Mouse (Mus musculus) gastrocnemius, postnatal 14 days (tissue): ENCODE data around the gene Gm5129. TPM values are rescaled to one million over a fixed set of nuclear protein-coding genes. Genes with fewer than 3 reads are reported as not detected.
"Not testable (repeated sequence)": the region's sequence is repeated elsewhere in the genome, so short reads cannot be mapped to it uniquely, and the experiment has no call there.

Source experiments
- DNase-seq: peaks from one replicate; pipeline ENCODE4 v3.0.0; 2021; ENCODE audit warnings: mixed read lengths
- intact Hi-C: fragments of 180-260 bp; cut with DNase I; formaldehyde crosslinking; loops from one replicate; pipeline ENCODE4 v1.15.1; 2025; ENCODE audit warnings: low total_unique reads
- long read RNA-seq, 2 experiments: library from polyadenylated mRNA; stranded (forward); transcript quantifications; one replicate each; pipeline ENCODE4 v2.0.0; 2021
- total RNA-seq, 2 experiments: library from RNA; stranded (reverse); gene quantifications; 2 replicates each; pipeline ENCODE4 v1.2.3; 2021

Gene Gm5129
- total RNA-seq, result not detected
- long read RNA-seq, experiment 1, result 0 reads
- long read RNA-seq, experiment 2, result 0 reads

DNA sequence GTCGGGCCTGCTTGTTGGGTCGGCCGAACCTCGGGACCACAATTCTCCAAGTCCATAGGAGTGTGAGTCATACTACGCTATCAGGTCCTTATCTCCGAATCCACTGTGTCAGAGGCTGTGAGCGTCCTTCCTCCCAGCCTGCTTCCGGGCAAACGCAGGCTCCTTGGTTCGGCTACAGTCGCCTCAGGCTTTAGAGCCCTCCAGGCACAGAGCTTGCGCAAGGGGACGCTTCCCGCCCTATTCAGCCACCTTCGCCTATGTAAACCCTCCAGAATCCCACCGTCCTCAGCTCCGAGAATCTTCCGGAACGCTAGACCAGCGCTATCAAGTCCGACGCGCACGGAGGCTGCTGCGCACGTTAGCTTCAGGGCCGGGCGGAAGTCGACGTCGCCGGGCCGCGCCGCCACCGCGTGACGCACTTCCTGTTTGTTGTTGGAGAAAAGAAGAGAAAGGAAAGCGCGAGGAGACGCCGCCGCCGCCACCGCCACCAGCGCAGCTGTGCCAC is at the start of gene Gm5129, which contains the start of gene Dnajb6:
TSS of gene Gm5129 (minus strand) at position 380 of the 505 bp plus-strand sequence.
TSS of gene Dnajb6 (plus strand) at position 132 of the 505 bp plus-strand sequence.
- DNase-seq, result peak; percentile 97
- intact Hi-C loops, result no loop called here

- intact Hi-C loops, DNase-seq: not testable (repeated sequence)
These were observed 49.2 kb upstream of the Gm5129 start for GRCm38 (mm10) chr5:29784906-29785305.

DNA sequence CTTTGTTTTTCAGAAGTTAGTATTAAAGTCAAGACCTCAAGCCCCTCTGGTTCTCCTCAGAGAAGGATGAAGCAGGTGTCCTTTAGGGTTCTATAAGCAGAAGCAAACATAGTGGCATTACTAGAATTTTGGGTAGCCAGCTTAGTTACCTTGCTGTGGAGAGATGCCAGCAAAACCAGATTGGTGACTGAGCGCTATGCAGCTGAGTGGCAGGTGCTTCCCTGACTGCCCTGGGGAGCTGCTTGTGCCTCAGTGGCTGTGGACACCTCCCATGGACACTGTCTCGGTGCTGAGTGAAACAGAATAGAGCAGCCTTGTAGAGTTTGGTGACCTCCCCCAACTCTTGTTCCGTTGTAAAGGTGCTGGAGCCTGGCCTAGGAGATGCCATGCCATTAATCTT is 46.5 kb upstream of the Gm5129 start:
- intact Hi-C loops, result no loop called here

DNA sequence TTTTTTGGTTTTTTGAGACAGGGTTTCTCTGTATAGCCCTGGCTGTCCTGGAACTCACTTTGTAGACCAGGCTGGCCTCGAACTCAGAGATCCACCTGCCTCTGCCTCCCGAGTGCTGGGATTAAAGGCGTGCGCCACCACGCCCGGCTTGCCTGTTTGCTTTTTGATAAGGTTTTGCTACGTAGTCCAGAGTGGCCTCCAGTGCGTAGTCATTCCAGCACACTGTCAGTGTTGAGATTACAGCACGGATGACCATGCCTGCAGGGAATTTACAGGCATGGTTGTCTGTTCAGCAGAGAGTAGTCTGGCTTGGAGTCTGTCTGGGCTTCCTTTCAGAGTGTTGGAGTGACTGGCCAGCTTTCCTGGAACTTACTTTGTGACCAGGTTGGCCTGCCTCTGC is 44.0 kb upstream of the Gm5129 start:
- DNase-seq, intact Hi-C loops: not testable (repeated sequence)

More for the DNA sequence above, 46.5 kb upstream of the Gm5129 start:
- DNase-seq, result no peak

GRCm38 (mm10) chr5:29778029-29778428 is 42.3 kb upstream of the Gm5129 start:
- intact Hi-C loops, result no loop called here
- DNase-seq, result no peak

DNA sequence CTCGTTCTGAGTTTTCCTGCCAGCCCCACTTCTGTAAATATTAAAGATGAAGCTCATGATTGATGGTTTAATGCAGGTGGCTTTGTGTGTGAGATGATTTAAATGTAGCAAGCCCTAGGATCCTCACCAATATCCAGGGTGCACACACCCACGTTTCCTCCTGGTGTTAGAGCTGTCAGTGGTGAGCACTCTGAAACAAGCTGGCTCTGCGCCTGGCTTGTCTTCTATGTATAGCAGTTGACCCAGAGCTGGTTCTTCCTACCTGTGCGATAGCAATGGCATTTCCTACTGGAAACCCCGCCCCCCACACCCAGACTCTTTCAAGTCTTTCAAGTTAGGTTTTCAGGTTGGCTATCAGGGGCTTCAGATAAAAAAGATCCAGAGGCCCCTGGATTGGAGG is 39.7 kb upstream of the Gm5129 start:
- DNase-seq, result no peak
- intact Hi-C loops, result no loop called here

DNA sequence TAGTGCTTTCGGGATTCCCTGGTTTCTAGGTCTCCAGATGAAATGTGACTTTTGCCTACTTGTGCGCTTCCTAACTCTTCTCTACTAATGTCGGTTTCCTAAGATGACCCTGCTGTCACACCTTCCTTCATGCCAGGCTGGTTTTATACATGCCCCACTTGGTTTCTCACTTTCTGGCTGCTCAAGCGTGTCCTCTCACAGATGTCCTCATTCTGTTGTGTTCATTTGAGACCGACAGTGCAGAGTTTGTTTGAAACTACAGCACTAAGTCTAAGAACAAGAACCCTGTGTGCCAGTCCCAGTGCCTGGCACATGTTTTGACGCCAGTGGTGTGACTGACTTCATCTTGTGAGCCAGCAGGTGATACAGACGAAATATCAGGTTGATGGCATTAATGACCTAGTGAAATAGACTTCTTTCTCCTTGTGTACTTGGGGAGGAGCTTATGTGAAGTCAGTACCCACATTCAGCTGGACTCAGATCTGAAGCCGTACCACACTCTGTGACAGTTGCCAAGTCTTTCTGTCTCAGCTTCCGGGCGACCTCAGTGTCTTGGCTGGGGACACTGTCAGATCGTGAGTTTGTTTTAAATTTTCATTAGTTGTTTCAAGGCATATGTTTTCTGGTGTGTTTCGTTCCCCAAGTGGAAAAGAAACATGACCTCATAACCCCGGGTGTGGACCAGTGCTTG is 37.9 kb upstream of the Gm5129 start:
- intact Hi-C loops, result no loop called here

DNA sequence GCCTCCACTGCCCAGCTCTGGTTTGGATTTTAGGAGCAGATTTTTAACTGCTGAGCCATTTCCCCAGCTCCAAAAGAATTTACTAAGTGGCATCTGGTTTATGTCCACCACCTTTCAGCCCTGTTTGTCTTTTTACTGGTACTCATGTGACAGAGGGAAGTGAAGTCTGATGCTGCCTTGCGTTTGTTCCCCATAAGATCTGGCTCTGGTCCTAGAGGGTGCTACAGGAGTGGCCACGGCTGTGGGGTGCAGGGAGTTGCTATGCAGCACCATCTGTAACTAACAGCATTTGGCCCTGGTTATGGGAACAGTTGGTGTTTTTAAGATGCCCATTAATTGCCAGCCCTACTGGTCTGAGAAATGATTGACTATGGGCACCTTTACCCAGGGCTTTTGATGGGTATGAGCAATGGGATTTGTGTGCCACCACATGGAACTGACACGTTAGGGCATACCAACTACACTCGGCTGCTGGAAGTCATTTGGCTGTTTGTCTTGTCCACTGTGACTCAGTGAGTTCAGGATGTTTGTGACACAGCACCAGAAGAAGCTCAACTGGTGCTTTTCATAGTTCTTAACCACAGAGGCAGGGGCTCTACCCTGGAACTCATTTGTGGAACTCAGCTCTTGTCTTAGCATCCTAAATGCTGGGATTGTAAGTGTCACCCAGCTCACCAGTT is 37.1 kb upstream of the Gm5129 start:
- intact Hi-C loops, result no loop called here
- no peak for DNase-seq

More for the DNA sequence above, 37.9 kb upstream of the Gm5129 start:
- DNase-seq, result no peak

- DNase-seq, result no peak
- intact Hi-C loops, result no loop called here
These were observed 36.3 kb upstream of the Gm5129 start for GRCm38 (mm10) chr5:29772038-29772437.

DNA sequence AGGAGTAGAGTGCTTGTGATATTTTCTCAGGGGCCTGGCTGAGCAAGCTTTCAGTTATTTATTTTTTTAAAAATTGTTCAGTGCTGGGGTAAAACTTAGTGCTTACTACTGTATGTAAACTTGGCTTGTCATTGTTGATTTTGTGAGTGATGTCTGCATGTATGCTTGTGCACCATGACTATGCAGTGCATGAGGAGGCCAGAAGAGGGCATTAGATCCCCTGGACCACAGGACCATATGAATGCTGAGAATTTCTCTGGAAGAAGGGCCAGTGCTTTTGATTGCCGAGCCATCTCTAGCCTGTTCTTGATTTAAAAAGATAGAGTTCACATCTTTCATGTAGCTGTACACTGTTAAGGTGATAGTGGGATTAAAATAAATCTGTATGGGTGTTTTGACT is 35.2 kb upstream of the Gm5129 start:
- intact Hi-C loops, result no loop called here
- DNase-seq, result no peak

GRCm38 (mm10) chr5:29759318-29759717 is 23.6 kb upstream of the Gm5129 start:
- no peak for DNase-seq
- intact Hi-C loops, result loop anchor here (2.0 kb wide), 1 partner anchor 63 kb away; no protein-coding TSS in a partner anchor

- DNase-seq, result no peak
- intact Hi-C loops, result no loop called here
These were observed 17.2 kb upstream of the Gm5129 start for GRCm38 (mm10) chr5:29752894-29753293.

GRCm38 (mm10) chr5:29751306-29751705 is 15.6 kb upstream of the Gm5129 start:
- intact Hi-C loops, result no loop called here
- no peak for DNase-seq

DNA sequence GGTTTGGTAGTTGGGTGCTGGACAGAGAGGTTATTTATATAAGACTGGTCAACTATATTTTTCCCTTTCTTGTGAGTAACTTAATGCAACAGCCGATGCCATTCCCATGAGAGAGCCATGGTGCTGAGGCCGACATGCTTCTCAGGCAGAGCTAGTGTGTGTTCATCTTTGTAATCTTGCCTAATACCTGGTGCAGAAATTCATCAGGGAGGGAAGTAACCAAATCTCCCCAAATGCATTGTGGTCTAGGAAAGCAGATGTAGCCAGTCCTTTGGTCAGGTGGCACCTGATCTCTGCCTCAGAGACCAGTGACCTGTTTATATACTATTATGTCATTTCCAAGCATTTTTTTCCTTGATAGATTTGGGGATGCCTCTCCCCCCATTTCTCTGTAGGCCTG is 11.9 kb upstream of the Gm5129 start:
- no peak for DNase-seq
- intact Hi-C loops, result no loop called here

GRCm38 (mm10) chr5:29741093-29741492 is 5.4 kb upstream of the Gm5129 start:
- DNase-seq, result no peak
- intact Hi-C loops, result no loop called here

- intact Hi-C loops, result no loop called here
- no peak for DNase-seq
These were observed 4.9 kb upstream of the Gm5129 start for GRCm38 (mm10) chr5:29740651-29741050.

DNA sequence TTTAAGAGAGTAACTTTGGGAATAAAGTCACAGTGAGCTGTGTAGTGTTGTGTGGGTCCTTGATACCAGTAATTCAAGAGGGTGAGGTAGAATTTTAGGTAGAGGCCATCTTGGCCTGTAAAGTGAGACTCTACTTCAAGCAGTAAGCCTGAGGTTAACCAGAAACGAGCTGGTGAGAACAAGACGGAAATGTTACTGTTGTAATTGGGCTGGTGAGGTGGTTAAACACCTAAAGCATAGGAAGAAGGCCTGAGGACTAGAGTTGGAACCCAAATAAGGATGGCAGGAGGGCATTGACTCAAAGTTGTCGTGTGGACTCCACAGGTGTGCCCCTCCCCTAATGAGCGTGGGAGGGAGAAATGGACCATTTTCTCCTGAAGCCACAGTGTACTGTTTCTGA is 2.3 kb upstream of the Gm5129 start:
- no peak for DNase-seq
- intact Hi-C loops, result no loop called here

DNA sequence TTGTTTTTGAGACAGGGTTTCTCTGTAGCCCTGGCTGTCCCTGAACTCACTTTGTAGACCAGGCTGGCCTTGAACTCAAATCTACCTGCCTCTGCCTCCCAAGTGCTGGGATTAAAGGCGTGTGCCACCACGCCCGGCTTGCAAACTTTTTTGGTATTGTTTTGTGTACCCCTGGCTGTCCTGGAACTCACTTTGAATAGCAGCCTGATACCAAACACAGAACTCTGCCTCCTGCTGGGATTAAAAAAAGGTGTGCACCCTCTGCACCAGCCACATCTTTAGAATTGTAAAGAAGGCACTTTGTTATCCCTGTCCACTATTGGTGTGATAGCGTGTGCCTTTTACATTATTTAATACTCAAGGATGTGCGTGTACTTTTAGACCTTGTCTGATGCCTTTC is 1.7 kb upstream of the Gm5129 start:
- DNase-seq, result no peak
- intact Hi-C loops, result no loop called here

- intact Hi-C loops, result no loop called here
- no peak for DNase-seq
These were observed 1.2 kb upstream of the Gm5129 start for GRCm38 (mm10) chr5:29736942-29737341.

GRCm38 (mm10) chr5:29736073-29736900 is 551 bp upstream of the Gm5129 start:
- intact Hi-C loops, result no loop called here
- DNase-seq, result peak; percentile 67
